Mouse (Mus musculus): ENCODE measurements around the gene Erbin. TPM values are rescaled to one million over a fixed set of nuclear protein-coding genes. Genes with fewer than 3 reads are reported as not detected.
A peak's percentile ranks its signal among the peaks of the same experiment; 100 is the strongest.

Erbin gene
- total RNA-seq (2021) = 10 to 100 TPM; 54.6 to 54.8 TPM
- long read RNA-seq, experiment 1, full-length matches to known transcripts = 6 of 13 reads
- long read RNA-seq, experiment 1, partial matches to known transcripts = 4 of 13 reads
- long read RNA-seq, experiment 1, other reads (novel, unspliced or antisense) = 3 of 13 reads
- long read RNA-seq, experiment 2, full-length matches to known transcripts = 9 of 14 reads
- long read RNA-seq, experiment 2, partial matches to known transcripts = 2 of 14 reads
- long read RNA-seq, experiment 2, other reads (novel, unspliced or antisense) = 3 of 14 reads

DNA sequence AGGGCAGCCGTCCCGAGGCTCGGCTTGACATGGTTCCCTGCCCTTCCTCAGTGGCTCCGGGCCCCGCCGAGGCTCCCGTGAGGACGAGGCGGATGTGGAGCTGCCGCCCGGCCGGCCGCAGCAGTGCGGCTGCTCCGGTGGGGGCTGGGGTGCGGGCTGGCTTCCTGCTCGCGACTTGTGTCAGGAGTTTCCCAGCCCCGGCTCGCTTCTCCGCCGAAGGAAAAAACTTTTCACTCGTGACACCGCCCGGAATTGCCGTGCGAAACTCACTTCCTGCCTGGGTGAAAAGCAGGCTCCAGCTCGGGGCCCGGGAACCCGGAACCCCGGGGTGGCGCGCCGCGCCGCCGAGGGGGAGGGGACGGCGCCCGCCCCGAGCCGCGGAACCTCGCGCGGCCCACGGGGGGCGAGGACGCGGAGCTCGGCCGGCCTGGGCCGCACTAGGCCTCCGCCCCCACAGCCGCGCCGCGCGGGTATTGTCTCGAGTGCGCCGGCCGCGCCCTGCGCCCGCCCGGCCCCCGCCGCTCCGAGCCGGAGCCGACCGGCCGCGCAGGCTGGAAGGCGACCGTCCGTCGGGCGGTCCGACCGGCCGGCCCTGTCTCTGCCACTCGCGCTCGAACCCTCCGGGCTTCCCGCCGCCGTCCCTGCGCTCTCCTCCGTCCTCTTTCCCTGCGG lies at the start of gene Erbin:
Erbin (minus strand) TSS at position 254 of the 672 bp plus-strand sequence.
- peak; percentile 83 to 86 for DNase-seq
- intact Hi-C loops (cut with DNase I) = loop anchor here (5.0 kb wide), 4 partner anchors 48 to 187 kb away; partner anchors contain the start of genes Nln, Sgtb and Srek1

DNA sequence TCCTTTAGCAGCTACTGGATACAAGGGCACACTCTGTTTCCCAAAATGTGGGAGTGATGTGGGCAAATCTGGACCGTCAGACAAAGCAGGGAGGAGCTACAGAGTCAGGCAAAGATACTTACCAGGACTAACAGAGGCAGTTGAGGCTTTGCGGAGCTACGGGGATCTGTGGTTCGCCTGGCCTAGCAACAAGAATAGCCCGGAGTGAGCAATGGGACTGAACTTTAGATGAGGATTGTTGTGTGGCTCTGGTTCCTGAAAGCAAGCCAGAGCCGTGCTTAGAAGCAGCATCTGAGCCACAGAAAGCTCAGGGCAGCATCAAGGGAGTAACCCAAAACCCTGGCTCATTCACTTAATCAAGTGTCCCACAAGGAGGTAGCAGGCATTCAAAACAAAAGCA lies 49.6 kb upstream of the Erbin start:
- intact Hi-C loops (cut with DNase I) = no loop called here

DNA sequence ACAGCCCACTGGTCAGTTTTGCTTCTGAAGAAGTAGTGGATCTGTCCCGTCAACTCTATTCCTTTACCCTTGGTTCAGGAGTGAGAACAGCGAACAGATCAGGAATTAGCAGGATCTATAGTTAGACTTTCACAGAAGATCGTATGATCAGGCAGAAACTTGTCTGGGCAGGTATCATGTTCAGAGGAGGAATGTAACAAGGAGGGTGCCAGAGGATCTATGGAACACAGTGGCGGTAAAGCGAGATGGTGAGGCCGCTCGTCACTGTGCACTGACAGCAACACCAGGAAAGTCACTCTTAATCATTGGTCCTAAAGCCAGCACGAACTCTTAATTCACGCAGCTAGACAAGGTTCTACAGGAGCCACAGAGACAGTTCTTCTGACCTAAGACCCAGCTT lies 47.7 kb upstream of the Erbin start:
- intact Hi-C loops (cut with DNase I) = no loop called here
- DNase-seq = no peak

More for the DNA sequence above, 49.6 kb upstream of the Erbin start:
- no peak for DNase-seq

DNA sequence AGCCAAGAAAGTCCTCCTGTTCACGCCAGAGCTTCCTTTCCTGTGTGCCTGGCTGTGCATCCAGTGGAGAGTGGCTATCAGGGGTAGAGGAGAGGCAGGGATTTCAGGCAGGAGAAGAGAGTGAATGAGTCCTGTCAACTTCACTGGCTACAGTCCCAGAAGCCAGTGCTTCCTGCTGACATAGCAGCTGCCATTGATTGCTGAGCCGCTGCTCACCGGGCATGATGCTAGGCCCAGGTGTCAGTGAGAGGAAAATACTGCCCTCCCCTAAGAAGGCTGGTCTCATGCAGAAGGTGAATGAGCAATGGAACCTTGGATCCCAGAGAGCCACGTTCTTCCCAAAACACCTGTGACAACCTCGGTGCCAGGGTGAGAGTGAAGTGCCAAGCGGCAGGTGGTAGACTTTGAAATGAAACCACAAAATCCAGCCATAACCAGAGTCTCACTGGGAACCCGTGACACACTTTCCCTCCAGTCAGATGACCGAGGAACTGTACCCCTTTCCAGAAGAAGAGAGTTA lies 46.4 kb upstream of the Erbin start:
- intact Hi-C loops (cut with DNase I) = no loop called here
- DNase-seq = no peak

DNA sequence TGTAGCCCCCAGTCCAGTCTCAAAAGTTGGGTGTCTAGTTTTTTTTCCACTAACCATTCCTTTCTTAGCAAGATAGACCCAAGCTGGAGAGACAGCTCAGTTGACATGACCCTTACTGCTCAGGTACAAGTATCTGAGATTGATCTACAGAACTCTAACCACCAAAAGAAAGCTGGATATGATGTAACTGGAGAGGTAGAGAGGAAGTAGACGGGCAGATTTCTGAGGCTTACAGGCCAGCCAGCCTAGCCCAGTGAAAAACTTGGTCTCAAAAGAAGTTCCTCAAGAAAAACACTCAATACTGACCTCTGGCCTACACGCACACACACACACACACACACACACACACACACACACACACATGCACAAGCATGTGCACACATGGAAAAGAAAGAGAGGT lies 44.9 kb upstream of the Erbin start:
- DNase-seq = no peak
- intact Hi-C loops (cut with DNase I) = no loop called here

DNA sequence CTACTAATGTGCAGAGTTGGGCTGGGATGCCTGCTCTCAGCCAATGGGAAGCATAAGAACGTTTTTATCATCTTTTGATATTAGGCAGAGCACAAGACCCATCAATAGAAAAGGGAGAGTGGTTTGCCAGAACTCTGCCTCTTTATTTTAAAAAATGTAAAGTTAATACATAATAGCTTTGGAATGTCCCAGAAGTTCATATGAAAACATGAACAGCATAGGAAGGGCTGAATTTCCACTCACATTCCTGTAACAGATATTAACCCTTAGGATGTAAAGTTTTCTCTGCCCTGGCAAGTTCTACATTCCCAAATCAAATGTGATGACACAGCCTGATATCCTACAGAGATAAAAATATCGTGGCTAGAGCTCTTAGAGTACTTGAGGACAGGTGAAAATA lies 42.8 kb upstream of the Erbin start:
- DNase-seq = no peak
- intact Hi-C loops (cut with DNase I) = no loop called here

DNA sequence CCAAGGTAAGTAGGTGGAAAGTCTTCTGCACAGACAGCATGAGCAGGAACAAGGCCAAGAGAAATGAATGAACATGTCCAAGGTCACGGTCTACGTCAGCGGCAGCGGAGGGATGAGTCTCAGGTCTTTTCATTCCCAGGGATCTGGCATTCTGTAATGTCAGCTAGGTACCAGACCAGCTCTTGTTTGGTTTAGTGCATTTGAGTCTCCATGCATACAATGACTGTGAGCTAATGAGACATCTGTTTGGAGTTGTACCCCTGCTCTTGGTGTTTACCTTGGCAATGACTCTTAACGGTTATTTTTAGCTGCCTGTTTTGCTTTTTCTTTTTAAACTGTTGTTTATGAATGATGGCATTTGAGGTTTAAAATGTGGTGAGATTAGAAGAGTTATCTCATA lies 39.5 kb upstream of the Erbin start:
- DNase-seq = no peak
- intact Hi-C loops (cut with DNase I) = no loop called here

DNA sequence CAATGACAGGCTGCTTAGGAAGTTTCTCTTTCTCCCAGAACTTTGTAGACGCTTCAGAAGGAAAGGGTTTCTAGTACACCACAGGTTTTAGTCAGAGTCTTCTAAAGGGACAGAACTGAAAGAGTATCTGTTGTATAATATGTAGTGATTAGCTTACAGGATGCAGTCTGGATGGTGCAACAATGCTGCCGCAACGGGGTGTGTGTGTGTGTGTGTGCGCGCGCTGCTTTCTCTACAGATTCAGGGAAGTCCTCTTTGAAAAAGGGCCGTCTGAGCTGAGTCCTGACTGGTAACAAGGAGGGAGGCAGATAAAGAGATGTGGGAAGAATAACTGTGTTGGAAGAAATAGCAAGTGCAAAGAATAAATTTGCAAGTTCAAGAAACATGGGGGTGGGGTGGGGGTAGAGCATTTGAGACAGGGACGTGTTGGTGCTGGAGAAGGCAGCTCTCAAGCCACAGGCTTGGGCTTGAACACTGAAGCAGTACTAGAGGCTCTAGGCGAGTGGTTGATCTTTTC lies 38.4 kb upstream of the Erbin start:
- no peak for DNase-seq
- intact Hi-C loops (cut with DNase I) = no loop called here

DNA sequence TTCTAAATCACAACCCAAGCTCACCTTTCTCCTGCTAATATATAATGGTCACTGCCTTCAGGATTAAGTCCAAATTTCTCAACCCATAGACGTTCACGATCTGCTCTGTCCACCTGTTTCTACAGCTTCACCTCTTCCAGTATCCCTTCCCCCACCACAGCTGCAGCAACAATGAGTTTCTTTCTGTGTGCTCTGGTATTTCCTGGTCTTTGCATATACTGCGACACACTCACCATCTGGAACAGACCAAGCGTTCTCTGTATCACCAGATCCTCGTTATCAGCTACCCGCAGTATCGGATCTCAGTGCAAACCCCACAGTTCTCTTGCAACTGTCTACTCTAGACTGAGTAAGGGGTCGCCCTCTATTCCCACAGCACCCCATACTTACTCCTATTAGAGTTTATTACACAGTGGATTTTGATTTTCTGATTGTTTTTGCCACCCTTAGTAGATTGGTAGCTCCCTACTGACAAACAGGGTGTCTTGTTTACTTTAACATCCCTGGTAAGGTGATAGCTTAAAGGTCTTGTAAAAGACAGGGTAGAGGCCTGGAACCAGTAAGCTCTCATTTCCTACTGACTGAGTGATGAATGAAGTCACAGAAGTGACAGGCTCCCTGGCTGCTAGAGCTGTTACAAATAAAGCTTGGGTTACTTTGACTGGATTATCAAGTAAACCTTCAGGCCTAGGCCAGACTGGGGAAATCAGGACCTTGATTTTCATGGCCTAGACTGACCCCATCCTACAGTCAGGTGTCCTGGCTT lies 37.0 kb upstream of the Erbin start:
- intact Hi-C loops (cut with DNase I) = no loop called here
- DNase-seq = no peak

DNA sequence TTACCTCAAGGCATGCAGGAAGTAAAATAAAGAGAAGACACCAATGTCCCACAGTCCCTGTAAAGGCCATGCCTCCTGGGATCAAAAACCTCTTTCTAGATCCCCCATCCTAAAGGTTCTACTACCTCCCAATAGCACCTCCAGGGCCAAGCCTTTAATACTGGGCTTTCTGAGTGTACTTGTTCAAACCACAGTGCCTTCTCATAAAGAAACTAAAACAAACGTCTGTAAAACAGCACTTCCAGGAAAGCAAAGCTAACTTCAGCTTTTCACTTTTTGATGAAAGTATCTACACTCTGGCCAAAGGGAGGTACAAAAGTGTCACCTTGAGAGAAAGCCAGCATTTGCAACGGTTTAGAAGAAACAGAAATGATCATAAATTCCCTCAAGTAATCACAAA lies 35.3 kb upstream of the Erbin start:
- intact Hi-C loops (cut with DNase I) = no loop called here
- no peak for DNase-seq

DNA sequence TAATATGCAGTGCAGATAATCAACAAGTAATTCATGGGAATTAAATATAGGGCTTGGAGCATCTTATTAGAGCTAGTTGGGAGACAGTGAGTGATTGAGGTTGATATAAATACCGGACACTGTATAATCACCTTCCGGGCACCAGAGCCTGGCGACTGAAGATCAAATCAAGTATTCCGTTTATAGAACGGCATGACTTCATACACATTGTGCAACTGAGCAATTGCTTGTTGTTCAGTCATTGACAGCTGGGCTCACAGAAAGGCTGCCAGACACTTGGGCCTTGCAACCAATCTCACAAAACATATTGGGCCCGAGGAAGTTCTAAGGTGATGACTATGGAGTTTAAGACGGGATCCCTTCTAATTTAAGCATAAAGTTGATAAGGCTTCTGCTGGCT lies 31.1 kb upstream of the Erbin start:
- intact Hi-C loops (cut with DNase I) = no loop called here
- no peak for DNase-seq

DNA sequence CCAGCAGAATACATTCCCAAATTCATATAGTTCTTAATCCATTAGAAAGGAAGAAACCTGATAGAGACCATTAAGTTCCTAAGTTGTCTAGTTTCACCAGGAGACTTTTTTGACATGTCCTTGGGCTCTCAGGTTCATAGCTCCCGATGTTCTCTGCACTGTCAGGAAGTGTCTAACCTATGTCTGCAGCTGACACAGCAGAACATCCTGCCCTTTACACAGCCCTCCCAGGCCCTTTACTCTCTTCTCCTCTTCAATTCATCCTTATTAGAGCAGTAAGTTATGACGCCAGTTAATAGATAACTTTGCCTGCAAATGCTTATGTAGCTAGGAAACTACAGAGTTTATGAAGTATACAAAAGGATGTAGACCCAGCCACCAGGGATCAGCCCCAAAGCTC lies 20.5 kb upstream of the Erbin start:
- no peak for DNase-seq

DNA sequence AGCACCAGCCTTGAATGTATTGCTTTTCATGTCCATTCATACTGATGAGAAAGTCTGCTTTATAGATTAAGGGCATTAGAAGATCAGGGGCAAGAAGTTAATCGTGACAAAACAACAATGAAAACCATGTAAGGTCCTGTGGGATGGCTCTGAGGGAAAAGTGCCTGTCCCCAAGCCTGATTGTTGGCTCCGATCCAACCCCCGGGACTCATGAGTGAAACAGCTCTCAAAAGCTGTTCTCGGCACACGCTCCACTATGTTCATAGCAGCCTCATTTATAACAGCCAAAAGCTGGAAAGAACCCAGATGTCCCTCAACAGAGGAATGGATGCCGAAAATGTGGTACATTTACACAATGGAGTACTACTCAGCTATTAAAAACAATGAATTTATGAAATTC lies 4.3 kb upstream of the Erbin start:
- DNase-seq = peak; percentile 7 to 31
- intact Hi-C loops (cut with DNase I) = loop anchor here (5.0 kb wide), 4 partner anchors 52 to 183 kb away; partner anchors contain the start of genes Nln, Sgtb and Srek1

More for the DNA sequence above, 20.5 kb upstream of the Erbin start:
- intact Hi-C loops (cut with DNase I) = no loop called here

DNA sequence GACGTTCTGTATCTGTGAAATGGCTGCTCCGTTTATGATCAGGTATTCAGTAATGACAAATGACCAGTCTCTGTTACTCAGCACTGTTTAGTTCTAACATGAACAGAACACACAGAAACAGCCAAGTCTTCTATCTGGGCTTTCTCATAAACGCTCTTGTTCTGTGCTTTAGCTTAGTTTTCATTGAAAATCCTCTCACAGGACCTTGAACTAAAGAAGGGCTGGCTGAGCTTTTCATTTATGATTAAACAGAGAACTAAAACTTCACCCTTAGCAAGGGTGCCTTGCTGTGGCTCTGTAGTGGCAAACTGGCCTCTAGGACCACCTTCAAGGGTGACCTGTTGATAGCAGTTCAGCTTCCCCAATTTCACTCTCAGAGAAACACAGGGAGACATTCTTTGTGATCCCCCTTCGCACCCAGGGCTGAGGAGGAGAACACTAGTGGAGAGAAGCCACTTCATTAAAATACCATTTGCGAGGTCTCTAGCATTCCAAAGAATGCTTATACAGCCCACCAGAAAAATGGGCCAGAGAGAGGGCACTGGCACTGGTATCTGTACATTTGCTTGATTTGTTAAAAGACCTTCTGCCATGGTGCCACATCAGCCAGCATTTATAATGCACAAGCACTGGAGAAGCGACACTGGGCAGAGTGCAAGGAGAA lies 3.2 kb upstream of the Erbin start:
- DNase-seq = no peak
- intact Hi-C loops (cut with DNase I) = loop anchor here (5.0 kb wide), 4 partner anchors 51 to 184 kb away; partner anchors contain the start of genes Nln, Sgtb and Srek1

DNA sequence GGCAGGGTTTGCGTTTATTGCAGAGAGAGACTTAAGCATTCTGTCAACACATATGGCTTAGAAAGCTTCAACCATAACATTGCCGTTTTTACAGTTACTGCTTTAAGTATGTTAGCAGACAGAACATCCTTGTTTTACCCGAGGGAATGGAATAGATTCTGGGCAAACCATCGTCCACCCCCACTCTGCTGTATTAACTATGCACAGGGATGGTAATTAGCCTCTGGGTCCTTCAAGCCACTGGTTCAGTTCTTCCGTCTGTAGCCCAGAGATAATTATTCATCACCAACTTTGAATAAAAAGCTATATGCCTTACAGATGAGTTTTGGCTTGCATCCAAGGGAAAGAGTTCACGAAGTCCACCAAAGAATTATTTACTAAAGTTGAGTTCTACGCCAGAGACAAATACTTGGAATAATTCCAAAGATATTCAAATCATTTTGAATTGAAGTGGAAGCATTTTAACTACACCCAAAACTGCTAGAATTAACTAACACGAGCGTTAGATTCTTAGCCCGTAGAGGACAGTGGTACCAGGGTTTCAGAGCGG lies 1.6 kb upstream of the Erbin start:
- no peak for DNase-seq
- intact Hi-C loops (cut with DNase I) = loop anchor here (5.0 kb wide), 4 partner anchors 50 to 185 kb away; partner anchors contain the start of genes Nln, Sgtb and Srek1

DNA sequence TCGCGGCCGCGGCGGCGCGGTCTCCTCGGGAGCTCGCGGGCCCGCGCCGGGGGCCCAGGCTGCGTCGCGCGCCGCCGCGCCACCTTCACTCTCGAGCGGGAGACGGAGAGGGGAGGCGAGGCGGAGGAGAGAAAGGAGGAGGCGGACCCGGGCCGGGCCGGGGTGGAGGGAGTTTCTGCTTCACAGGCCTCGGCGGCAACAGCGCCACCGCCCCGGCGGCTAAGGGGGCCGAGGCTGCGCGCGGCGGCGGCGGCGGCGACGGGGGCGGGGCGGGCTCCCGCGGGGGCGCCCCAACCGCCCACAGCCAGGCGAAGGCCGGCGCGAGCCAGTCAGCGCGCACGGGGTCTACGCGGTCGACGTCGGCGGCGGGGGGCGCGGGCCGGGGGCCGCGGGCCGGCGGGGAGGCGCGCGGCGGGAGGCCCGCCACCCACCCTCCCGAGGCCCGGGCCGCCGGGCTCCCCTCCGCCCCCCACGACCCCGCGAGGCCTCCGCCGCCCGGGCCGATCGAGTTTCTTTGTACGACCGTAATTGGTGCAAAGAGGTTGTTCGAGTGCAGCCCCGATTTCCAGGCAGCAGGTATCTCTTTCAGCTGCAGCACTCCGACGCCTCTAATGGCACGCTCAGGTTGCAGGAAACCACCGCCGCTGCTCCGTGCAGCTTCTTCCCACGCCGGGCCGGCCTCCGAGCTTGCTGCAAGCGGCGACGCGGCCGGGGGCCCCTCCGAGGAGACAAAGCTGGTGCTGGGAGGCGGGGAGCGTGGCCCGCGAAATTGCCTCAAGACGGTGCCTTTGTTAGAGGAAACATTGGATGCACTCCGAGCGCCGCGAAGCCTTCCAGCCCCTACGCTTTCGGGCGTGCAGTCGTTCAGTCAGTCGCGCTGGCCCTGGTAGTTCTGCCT lies 868 bp upstream of the Erbin start:
- peak; percentile 88 to 93 for DNase-seq
- intact Hi-C loops (cut with DNase I) = loop anchor here (5.0 kb wide), 4 partner anchors 49 to 186 kb away; partner anchors contain the start of genes Nln, Sgtb and Srek1

DNA sequence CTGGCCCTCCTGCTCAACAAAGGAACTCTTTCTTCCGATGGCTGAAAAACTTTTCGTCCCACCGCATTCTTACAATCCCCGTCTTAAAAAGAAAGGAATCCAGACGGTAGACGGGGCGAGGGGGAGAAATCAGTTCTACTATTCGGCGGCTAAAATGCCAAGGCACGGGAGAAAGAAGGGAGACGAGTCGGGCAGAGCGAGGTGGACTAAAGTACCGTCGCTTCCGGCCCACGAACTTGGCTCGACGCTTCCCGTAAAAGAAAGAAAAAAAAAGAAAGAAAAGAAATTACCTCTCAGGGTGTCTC lies 406 bp downstream of the Erbin start:
- intact Hi-C loops (cut with DNase I) = loop anchor here (5.0 kb wide), 4 partner anchors 48 to 187 kb away; partner anchors contain the start of genes Nln, Sgtb and Srek1
- no peak for DNase-seq

DNA sequence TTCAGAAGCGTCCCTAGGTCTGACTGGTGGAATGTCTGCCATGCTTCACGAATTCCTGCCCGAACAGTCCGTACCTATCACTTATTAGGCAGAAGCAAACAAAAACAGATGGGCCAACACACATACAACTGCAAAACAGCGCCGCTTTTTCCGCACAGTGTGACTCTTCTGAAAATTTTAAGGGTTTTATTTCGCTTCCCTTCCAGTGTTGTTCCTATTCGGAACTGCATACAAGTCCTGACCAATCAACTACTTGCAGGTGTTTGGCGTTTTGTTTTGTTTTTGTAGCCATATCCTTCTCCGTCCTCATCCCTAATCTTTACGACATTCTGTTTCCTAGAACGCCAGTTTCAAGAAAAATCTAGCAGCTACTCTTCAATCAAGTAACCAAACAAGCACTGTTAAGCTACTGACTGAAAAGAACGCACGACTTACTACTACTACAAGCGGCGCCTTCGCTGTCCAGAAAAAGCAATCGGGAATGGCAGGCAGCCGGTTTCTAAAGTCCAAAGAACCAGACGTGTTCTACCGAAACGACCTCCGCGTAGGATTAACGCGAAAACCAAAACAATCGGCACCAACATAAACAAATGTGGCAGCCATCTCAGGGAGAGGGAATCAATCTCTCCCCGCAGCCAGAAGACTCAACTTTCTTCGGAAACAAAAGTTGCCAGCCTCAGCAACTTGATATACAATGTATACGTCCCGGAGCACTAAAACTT lies 919 bp downstream of the Erbin start:
- DNase-seq = peak; percentile 26 to 52
- intact Hi-C loops (cut with DNase I) = no loop called here
